12 mouse cellular contexts compared by ENCODE assay signal in the genomic region with DNA sequence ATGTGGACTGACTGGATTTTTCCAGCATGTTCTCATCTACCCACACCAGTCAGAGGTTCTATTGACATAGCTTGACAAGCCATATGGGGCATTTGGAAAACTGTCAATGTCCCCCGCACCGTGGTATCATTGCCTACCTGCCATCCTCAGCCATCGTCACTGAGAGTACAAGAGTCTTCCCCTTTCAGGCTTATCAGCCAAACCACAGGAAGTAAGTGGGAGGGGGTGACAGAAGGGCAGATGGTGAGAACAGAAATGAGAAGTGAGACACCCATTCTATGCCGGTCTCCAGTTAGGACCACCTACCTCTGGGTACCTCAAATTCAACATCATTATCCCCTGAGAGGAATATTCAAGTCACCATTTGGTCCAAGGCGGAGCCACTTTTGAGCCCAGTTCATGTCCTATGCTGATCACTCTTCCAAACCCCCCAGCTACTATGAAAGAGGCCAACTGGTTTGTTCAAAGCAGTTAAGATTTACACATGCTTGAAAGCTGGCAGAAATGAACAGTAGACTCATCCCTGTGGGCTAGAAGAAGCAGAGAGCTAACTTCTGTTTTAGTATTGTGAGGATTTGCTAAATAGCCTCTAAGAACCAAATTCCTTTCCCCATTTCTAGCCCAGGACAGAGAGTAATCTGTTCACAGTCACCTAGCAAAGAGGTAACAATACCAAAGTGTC. TPM values are rescaled to one million over a fixed set of nuclear protein-coding genes. Genes with fewer than 3 reads are reported as not detected.
DNase-seq lines count a peak whose midpoint lies in the region; ATAC-seq lines count a peak whose summit lies in the region.
"Had no signal": no experiment of that assay in that cellular context is flagged by ENCODE, and none has a peak within 500 bp of the region (broad histone marks: within the 10 kb centered on the region; RNA-seq: fewer than 3 reads in every experiment).

No protein-coding gene starts in this region.

- H3K4me1 ChIP-seq in forebrain, embryonic 16.5 days (replicated peaks; ENCODE audit: control insufficient read depth, insufficient read depth, low read length): 0 out of 2 replicates have a peak, but pooled peaks cover 2% of the 10 kb centered on the region
- H3K4me1 ChIP-seq: stomach, embryonic 15.5 days had no signal

- peak; percentile 80 for ATAC-seq in activated CD4-positive, CD25-positive, alpha-beta regulatory T cell, adult 4 months
- ATAC-seq in megakaryocyte, adult 5-6 weeks (ENCODE audit: poor library complexity, severe bottlenecking): peak; percentile 92
- ATAC-seq in forebrain, embryonic 16.5 days: no peak
- ATAC-seq: forebrain, embryonic 15.5 days; hindbrain, postnatal 0 days; Patski had no signal

- no peak overlapping the region for H3K27ac ChIP-seq in forebrain, embryonic 16.5 days (ENCODE audit: low read length)
- H3K27ac ChIP-seq: forebrain, embryonic 15.5 days; hindbrain, postnatal 0 days; limb, embryonic 10.5 days; stomach, embryonic 15.5 days had no signal

- 75% methylated on average over 5 of the region's 5 CpGs for WGBS in forebrain, embryonic 16.5 days

- peak; percentile 69 for DNase-seq in CD4-positive, CD25-positive, alpha-beta regulatory T cell, adult 2 months (ENCODE audit: low read depth, low spot score)
- peak; percentile 36 to 68 for DNase-seq in thymus, adult 18-20 months
- DNase-seq in left cerebral cortex, adult 11 months (ENCODE audit: low spot score): no peak
- no peak for DNase-seq in layer of hippocampus, postnatal 36 days

- no peaks in the 10 kb centered on the region for H3K27me3 ChIP-seq in forebrain, embryonic 16.5 days (replicated peaks; ENCODE audit: control insufficient read depth, insufficient read depth, low read length)
- H3K27me3 ChIP-seq: forebrain, embryonic 15.5 days; Patski; stomach, embryonic 15.5 days had no signal

- H3K9me3 ChIP-seq in forebrain, embryonic 16.5 days (ENCODE audit: control insufficient read depth, low read length): no peaks in the 10 kb centered on the region
- H3K9me3 ChIP-seq: forebrain, embryonic 15.5 days; limb, embryonic 10.5 days; stomach, embryonic 15.5 days had no signal

- H3K4me2 ChIP-seq in forebrain, embryonic 16.5 days (ENCODE audit: low read length): no peak overlapping the region
- H3K4me2 ChIP-seq: forebrain, embryonic 15.5 days; stomach, embryonic 15.5 days had no signal

- no peak overlapping the region for H3K9ac ChIP-seq in forebrain, embryonic 16.5 days (replicated peaks; ENCODE audit: low read depth, low read length)
- H3K9ac ChIP-seq: forebrain, embryonic 15.5 days; stomach, embryonic 15.5 days had no signal

- no peaks in the 10 kb centered on the region for H3K36me3 ChIP-seq in forebrain, embryonic 16.5 days (ENCODE audit: control insufficient read depth, insufficient read depth)
- H3K36me3 ChIP-seq: forebrain, embryonic 15.5 days; limb, embryonic 10.5 days; stomach, embryonic 15.5 days had no signal

- no peak overlapping the region for H3K4me3 ChIP-seq in forebrain, embryonic 16.5 days (replicated peaks; ENCODE audit: low read length)
- H3K4me3 ChIP-seq: forebrain, embryonic 15.5 days; limb, embryonic 10.5 days; stomach, embryonic 15.5 days had no signal

RNA-seq across cellular contexts. Expression of gene Chst15, which starts 48.8 kb away (rescaled TPM):
- 1 to 10 TPM; 2.1 to 4.0 TPM for polyA plus RNA-seq in activated CD4-positive, CD25-positive, alpha-beta regulatory T cell, adult 4 months (2017; shearing (Covaris generic))
- total RNA-seq in megakaryocyte, adult 5-6 weeks (2015): 14.0 and 14.6 TPM in 2 replicates
- 12.9 and 17.1 TPM in 2 replicates for total RNA-seq in megakaryocyte, adult 5-6 weeks (2017)
- 10 to 100 TPM; 43.2 to 43.4 TPM for total RNA-seq in layer of hippocampus, postnatal 36 days (2021)
- polyA plus RNA-seq in forebrain, embryonic 16.5 days (2015; fragmentation: Nextera tagmentation; extraction: Ambion mirVana): 22.8 and 23.7 TPM in 2 replicates

Comparison
In these comparisons a context has a peak if more than half of its experiments do, and no peak if none do; other contexts are left out.
1. DNase-seq: peak in CD4-positive, CD25-positive, alpha-beta regulatory T cell, adult 2 months (single experiment) and thymus, adult 18-20 months (2 of 2); none in left cerebral cortex, adult 11 months (single experiment) and layer of hippocampus, postnatal 36 days (0 of 2).